Mouse (Mus musculus) fat pad, adult 2 months (tissue): ENCODE measurements around the gene Scn4a.
"Not testable (repeated sequence)": the region's sequence is repeated elsewhere in the genome, so short reads cannot be mapped to it uniquely, and the experiment has no call there.

ENCODE experiments used
- DNase-seq: peaks from one replicate; pipeline ENCODE4 v3.0.0-alpha.2; 2011; ENCODE audit warnings: low read depth, low spot score; ENCODE audit errors: extremely low read depth

The Scn4a gene

GRCm38 (mm10) chr11:106359350-106359749 is 6.3 kb upstream of the Scn4a start:
- no peak for DNase-seq

GRCm38 (mm10) chr11:106355382-106356128 is 2.5 kb upstream of the Scn4a start:
- no peak for DNase-seq

- no peak for DNase-seq
These were observed 1.1 kb upstream of the Scn4a start for GRCm38 (mm10) chr11:106354181-106354580.

- no peak for DNase-seq
These were observed 1.1 kb downstream of the Scn4a start for GRCm38 (mm10) chr11:106351941-106352340.

GRCm38 (mm10) chr11:106351253-106351652 is 1.8 kb downstream of the Scn4a start:
- no peak for DNase-seq

- DNase-seq, result no peak
These were observed 2.2 kb downstream of the Scn4a start for GRCm38 (mm10) chr11:106350853-106351252.

GRCm38 (mm10) chr11:106349772-106350171 is 3.3 kb downstream of the Scn4a start:
- no peak for DNase-seq

- no peak for DNase-seq
These were observed 8.2 kb downstream of the Scn4a start for GRCm38 (mm10) chr11:106344910-106345309.

- no peak for DNase-seq
These were observed 12.0 kb downstream of the Scn4a start for GRCm38 (mm10) chr11:106340990-106341520.

- not testable (repeated sequence) for DNase-seq
These were observed 13.8 kb downstream of the Scn4a start for GRCm38 (mm10) chr11:106339323-106339722.

- DNase-seq, result no peak
These were observed 14.2 kb downstream of the Scn4a start for GRCm38 (mm10) chr11:106338870-106339269.

GRCm38 (mm10) chr11:106338029-106338428 is 15.1 kb downstream of the Scn4a start:
- DNase-seq, result no peak

GRCm38 (mm10) chr11:106334066-106334465 is 19.0 kb downstream of the Scn4a start:
- DNase-seq, result no peak

- no peak for DNase-seq
These were observed 20.6 kb downstream of the Scn4a start for GRCm38 (mm10) chr11:106332458-106332857.

GRCm38 (mm10) chr11:106329682-106330081 is 23.4 kb downstream of the Scn4a start:
- no peak for DNase-seq

GRCm38 (mm10) chr11:106329128-106329527 is 24.0 kb downstream of the Scn4a start:
- DNase-seq, result no peak

- no peak for DNase-seq
These were observed 24.6 kb downstream of the Scn4a start for GRCm38 (mm10) chr11:106328521-106328920.

- no peak for DNase-seq
These were observed 26.6 kb downstream of the Scn4a start for GRCm38 (mm10) chr11:106326475-106326874.

- no peak for DNase-seq
These were observed 27.4 kb downstream of the Scn4a start for GRCm38 (mm10) chr11:106325566-106326206.

GRCm38 (mm10) chr11:106324858-106325257 is 28.2 kb downstream of the Scn4a start:
- DNase-seq, result no peak

GRCm38 (mm10) chr11:106318406-106319366 is 34.4 kb downstream of the Scn4a start:
- no peak for DNase-seq
